ENCODE assay signal across 9 mouse cellular contexts in genomic region chr1:155088847-155089603, GRCm38 (mm10). TPM values are rescaled to one million over a fixed set of nuclear protein-coding genes. Genes with fewer than 3 reads are reported as not detected.
DNase-seq lines count a peak whose midpoint lies in the region; ATAC-seq and TF ChIP-seq lines count a peak whose summit lies in the region.
"Had no signal": no experiment of that assay in that cellular context is flagged by ENCODE, and none has a peak within 500 bp of the region (broad histone marks: within the 10 kb centered on the region; RNA-seq: fewer than 3 reads in every experiment).

No protein-coding gene starts in this region.

- no peak for TF ChIP-seq CTCF in lung, postnatal 0 days (IDR thresholded peaks at IDR 0.05)

- no peaks in the 10 kb centered on the region for H3K9me3 ChIP-seq in heart, embryonic 11.5 days (replicated peaks; ENCODE audit: control insufficient read depth, low read length)
- no peaks in the 10 kb centered on the region for H3K9me3 ChIP-seq in lung, postnatal 0 days (ENCODE audit: low read length)
- no peaks in the 10 kb centered on the region for H3K9me3 ChIP-seq in intestine, embryonic 15.5 days
- H3K9me3 ChIP-seq: kidney, embryonic 15.5 days had no signal

- H3K9ac ChIP-seq in heart, embryonic 11.5 days (ENCODE audit: low read depth, low read length): peak overlapping the region; percentile 43; the same call in 1 of the 2 replicates
- H3K9ac ChIP-seq in lung, postnatal 0 days (replicated peaks; ENCODE audit: low read depth): no peak overlapping the region; the same call in 1 of the 2 replicates
- no peak overlapping the region for H3K9ac ChIP-seq in intestine, embryonic 15.5 days
- H3K9ac ChIP-seq: kidney, embryonic 15.5 days had no signal

- TF ChIP-seq EP300 in lung, postnatal 0 days (IDR thresholded peaks at IDR 0.05): no peak; the same call in 1 of the 2 replicates

- H3K27me3 ChIP-seq in heart, embryonic 11.5 days (ENCODE audit: control insufficient read depth, insufficient read depth, low read length): no peaks in the 10 kb centered on the region
- H3K27me3 ChIP-seq in lung, postnatal 0 days (replicated peaks; ENCODE audit: insufficient read depth, low read length): no peaks in the 10 kb centered on the region
- no peaks in the 10 kb centered on the region for H3K27me3 ChIP-seq in intestine, embryonic 15.5 days (replicated peaks)
- H3K27me3 ChIP-seq: kidney, embryonic 15.5 days had no signal

- no peak for ATAC-seq in heart, embryonic 11.5 days (replicated peaks; ENCODE audit: insufficient number of reproducible peaks, low FRiP score, low TSS enrichment)
- ATAC-seq in lung, postnatal 0 days: no peak
- no peak for ATAC-seq in intestine, embryonic 15.5 days
- no peak for ATAC-seq in erythroblast, adult 5-6 weeks (replicated peaks; ENCODE audit: low FRiP score, poor library complexity, severe bottlenecking)

- H3K36me3 ChIP-seq in heart, embryonic 11.5 days (ENCODE audit: control insufficient read depth, insufficient read depth, low read length): no peaks in the 10 kb centered on the region
- no peaks in the 10 kb centered on the region for H3K36me3 ChIP-seq in lung, postnatal 0 days (ENCODE audit: insufficient read depth, low read length)
- no peaks in the 10 kb centered on the region for H3K36me3 ChIP-seq in intestine, embryonic 15.5 days
- H3K36me3 ChIP-seq: kidney, embryonic 15.5 days had no signal

- H3K4me2 ChIP-seq in heart, embryonic 11.5 days: no peak overlapping the region; the same call in 1 of the 2 replicates
- H3K4me2 ChIP-seq in lung, postnatal 0 days (replicated peaks; ENCODE audit: low read depth, low read length): no peak overlapping the region
- no peak overlapping the region for H3K4me2 ChIP-seq in intestine, embryonic 15.5 days (replicated peaks)
- H3K4me2 ChIP-seq: kidney, embryonic 15.5 days had no signal

- H3K4me3 ChIP-seq in heart, embryonic 11.5 days (ENCODE audit: low read depth, low read length): no peak overlapping the region
- H3K4me3 ChIP-seq in lung, postnatal 0 days (ENCODE audit: low read depth, low read length): no peak overlapping the region
- H3K4me3 ChIP-seq in intestine, embryonic 15.5 days (replicated peaks): no peak overlapping the region
- H3K4me3 ChIP-seq: kidney, embryonic 15.5 days had no signal

- no peak for DNase-seq in heart, postnatal 10 days
- no peak for DNase-seq in lung, postnatal 0 days (ENCODE audit: low spot score)
- no peak for DNase-seq in lung, adult 18-20 months
- DNase-seq in telencephalon, adult 2 months (ENCODE audit: low read depth, low spot score): peak; percentile 76
- DNase-seq in urinary bladder, postnatal 10 days (ENCODE audit: low spot score): no peak

- WGBS in heart, embryonic 11.5 days (ENCODE audit: insufficient replicate concordance): 38% methylated on average over 16 of the region's 16 CpGs
- WGBS in lung, postnatal 0 days: 22% methylated on average over 16 of the region's 16 CpGs
- WGBS in intestine, embryonic 15.5 days: 23% methylated on average over 16 of the region's 16 CpGs

- no peak overlapping the region for H3K27ac ChIP-seq in heart, embryonic 11.5 days (ENCODE audit: low read depth, low read length)
- H3K27ac ChIP-seq in lung, postnatal 0 days (ENCODE audit: low read length): peak overlapping the region; percentile 51
- peak overlapping the region; percentile 13 for H3K27ac ChIP-seq in intestine, embryonic 15.5 days
- H3K27ac ChIP-seq: kidney, embryonic 15.5 days had no signal

- intact Hi-C loops in heart, postnatal 10 days (cut with DNase I): no loop called here

- H3K4me1 ChIP-seq in heart, embryonic 11.5 days (ENCODE audit: control insufficient read depth, insufficient read depth, low read length): peaks cover 65% of the 10 kb centered on the region
- peaks cover 47% of the 10 kb centered on the region for H3K4me1 ChIP-seq in lung, postnatal 0 days (ENCODE audit: insufficient read depth, low read depth, low read length)
- H3K4me1 ChIP-seq in intestine, embryonic 15.5 days (replicated peaks): peaks cover 65% of the 10 kb centered on the region

RNA-seq across cellular contexts. Expression of gene Ier5, which starts 10.4 kb away (rescaled TPM):
- 7.3 and 7.7 TPM in 2 replicates for polyA plus RNA-seq in heart, embryonic 11.5 days (2014; fragmentation: Nextera tagmentation; extraction: Ambion mirVana)
- 10 to 100 TPM; 20.4 to 22.6 TPM for total RNA-seq in heart, postnatal 10 days (2021)
- polyA plus RNA-seq in lung, postnatal 0 days (2015; fragmentation: Nextera tagmentation; extraction: Ambion mirVana): 10.9 and 15.3 TPM in 2 replicates
- 3.8 and 4.8 TPM in 2 replicates for polyA plus RNA-seq in intestine, embryonic 15.5 days (2015; fragmentation: Nextera tagmentation; extraction: Ambion mirVana)
- total RNA-seq in erythroblast, adult 5-6 weeks (2015; ENCODE audit: low replicate concordance): 7.5 and 9.0 TPM in 2 replicates
- 7.6 and 9.8 TPM in 2 replicates for total RNA-seq in erythroblast, adult 5-6 weeks (2017; ENCODE audit: low replicate concordance)

RNA-seq across cellular contexts. Expression of gene Mr1, which starts 57.6 kb away (rescaled TPM):
- polyA plus RNA-seq in heart, embryonic 11.5 days (2014; fragmentation: Nextera tagmentation; extraction: Ambion mirVana): 2.3 and 3.8 TPM in 2 replicates
- 10 to 100 TPM in 1 of 2 experiments, 1 to 10 TPM in 1; 8.9 to 11.9 TPM for total RNA-seq in heart, postnatal 10 days (2021)
- 10.5 and 13.2 TPM in 2 replicates for polyA plus RNA-seq in lung, postnatal 0 days (2015; fragmentation: Nextera tagmentation; extraction: Ambion mirVana)
- 5.4 and 5.9 TPM in 2 replicates for polyA plus RNA-seq in intestine, embryonic 15.5 days (2015; fragmentation: Nextera tagmentation; extraction: Ambion mirVana)
- 1.3 and 2.3 TPM in 2 replicates for total RNA-seq in erythroblast, adult 5-6 weeks (2015; ENCODE audit: low replicate concordance)
- 0.34 and 1.4 TPM in 2 replicates for total RNA-seq in erythroblast, adult 5-6 weeks (2017; ENCODE audit: low replicate concordance)
